Mouse (Mus musculus) myocyte (in vitro differentiated cells): ENCODE results near the gene Gm5426.

ENCODE experiments used
- CEBPB ChIP-seq: IDR thresholded peaks from 2 replicates; pipeline ENCODE4 v1.6.1; 2011; ENCODE audit warnings: mild to moderate bottlenecking, moderate library complexity; ENCODE audit not compliant: poor library complexity, insufficient read depth, severe bottlenecking
- MYOD1 ChIP-seq, 3 experiments: IDR thresholded peaks; one replicate each; pipeline ENCODE4 v1.6.1; 2011; ENCODE audit warnings: control low read depth in 2 of 3, low read depth in 2 of 3, mild to moderate bottlenecking in 2 of 3, moderate library complexity in 1 of 3; ENCODE audit not compliant: insufficient read length in 2 of 3, control insufficient read depth in 1 of 3
- POLR2A ChIP-seq: IDR thresholded peaks from one replicate; pipeline ENCODE4 v1.6.1; 2011; ENCODE audit warnings: low read depth, mild to moderate bottlenecking, control low read depth, moderate library complexity; ENCODE audit not compliant: insufficient read length
- POLR2AphosphoS2 ChIP-seq: IDR thresholded peaks from one replicate; pipeline ENCODE4 v1.6.1; 2011; ENCODE audit warnings: low read depth, control low read depth; ENCODE audit not compliant: insufficient read length
- SRF ChIP-seq: IDR thresholded peaks from one replicate; pipeline ENCODE4 v1.6.1; 2011; ENCODE audit warnings: low read depth; ENCODE audit not compliant: control insufficient read depth, insufficient read length
- TCF12 ChIP-seq: IDR thresholded peaks from one replicate; pipeline ENCODE4 v1.6.1; 2011; ENCODE audit warnings: mild to moderate bottlenecking, control low read depth; ENCODE audit not compliant: poor library complexity, insufficient read depth, severe bottlenecking
- USF1 ChIP-seq: IDR thresholded peaks from one replicate; pipeline ENCODE4 v1.6.1; 2011; ENCODE audit warnings: low read depth, mild to moderate bottlenecking, control low read depth, moderate library complexity

GRCm38 (mm10) chr10:96123885-96124284 lies 12.5 kb upstream of the Gm5426 start:
- TF ChIP-seq POLR2A (no peak), POLR2AphosphoS2 (no peak), TCF12 (no peak), USF1 (no peak), MYOD1 (IDR thresholded peaks at IDR 0.05; ENCODE audit: control insufficient read depth in 1 of 3, insufficient read length in 2 of 3, low read depth in 2 of 3) (no peak), CEBPB (no peak), SRF (no peak)
